Mouse (Mus musculus) duodenum, adult 2 months (tissue): ENCODE measurements around the gene Mob4. TPM values are rescaled to one million over a fixed set of nuclear protein-coding genes. Genes with fewer than 3 reads are reported as not detected.

Experiments
- polyA plus RNA-seq: library from polyadenylated mRNA; depleted of rRNA; stranded (reverse); fragments of >200 nt; gene quantifications from 2 replicates; pipeline ENCODE4 v1.2.3, GENCODE M21; 2012; ENCODE audit warnings: low replicate concordance; rRNA removed

Gene Mob4
- polyA plus RNA-seq: 2.2 and 2.3 TPM in 2 replicates

DNA sequence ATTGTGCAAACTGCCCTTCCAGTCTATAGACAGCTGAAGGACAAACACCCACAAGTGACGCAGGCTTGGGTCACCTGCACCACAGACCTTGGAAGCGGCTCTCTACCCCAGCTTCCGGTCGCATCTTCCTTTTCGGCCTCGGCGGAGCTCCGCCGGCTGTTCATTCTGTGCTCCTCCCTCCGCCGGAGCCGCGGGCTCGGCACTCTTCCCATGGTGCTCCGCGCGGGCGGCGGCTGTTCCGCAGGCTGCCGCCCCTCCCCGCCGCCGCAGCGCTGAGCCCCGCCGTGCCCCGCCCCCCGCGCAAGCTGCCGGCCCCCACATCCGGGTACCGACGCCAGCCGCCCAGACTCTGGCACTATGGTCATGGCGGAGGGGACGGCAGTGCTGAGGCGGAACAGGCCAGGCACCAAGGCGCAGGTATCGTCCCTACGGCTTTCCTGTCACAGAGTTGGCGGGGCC lies at the start of gene Mob4:
Mob4 (plus strand) TSS at position 289 of the 459 bp plus-strand sequence.

DNA sequence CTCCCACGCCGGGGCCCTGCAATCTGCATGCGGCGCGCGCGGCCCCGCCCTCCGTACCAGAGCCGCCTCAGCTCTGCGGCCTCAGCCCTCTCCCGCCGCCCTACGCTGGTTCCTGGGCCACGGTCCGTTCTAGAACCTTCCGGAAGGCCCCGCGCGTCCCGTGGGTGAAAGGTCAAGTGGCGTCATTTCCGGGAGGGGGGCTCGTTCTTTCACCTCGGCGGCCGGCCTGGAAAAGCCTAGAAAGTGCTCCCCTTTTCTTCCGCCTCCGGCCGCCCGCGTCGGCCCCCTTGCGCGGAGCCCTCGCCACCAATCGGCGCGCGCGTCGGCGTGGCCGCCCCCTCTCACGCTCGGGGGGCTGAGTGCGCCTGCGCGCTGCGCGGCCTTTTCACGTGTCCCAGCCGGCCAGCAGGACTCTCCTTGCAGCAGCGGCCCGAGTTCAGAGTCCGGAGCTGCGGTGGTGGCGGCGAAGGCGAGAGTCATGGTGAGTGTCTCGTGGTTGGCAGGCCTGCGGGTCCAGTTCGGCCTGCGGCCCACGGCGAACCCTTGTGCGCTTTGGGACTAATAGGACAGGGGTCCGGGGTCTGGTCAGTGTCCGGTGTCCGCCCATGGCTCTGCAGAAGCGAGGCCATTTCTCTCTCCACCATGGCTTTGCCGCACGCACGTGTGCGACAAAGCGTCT lies 43.0 kb upstream of the Mob4 start, which contains the start of the genes Hspe1 and Hspd1:
Hspe1 (plus strand) TSS at position 201 of the 679 bp plus-strand sequence.
Hspd1 (minus strand) TSS at position 312 of the 679 bp plus-strand sequence.

Other genes starting within 250 kb of the Mob4 start
- 0.92 and 1.2 TPM in 2 replicates for gene Ankrd44, start 204.8 kb upstream of the Mob4 start, polyA plus RNA-seq
- 5.1 and 5.6 TPM in 2 replicates for gene Sf3b1, start 103.8 kb upstream of the Mob4 start, polyA plus RNA-seq
- gene Coq10b, start 78.5 kb upstream of the Mob4 start, polyA plus RNA-seq: 4.6 and 7.1 TPM in 2 replicates
- gene Hspe1, start 43.1 kb upstream of the Mob4 start, polyA plus RNA-seq: 23.1 and 29.4 TPM in 2 replicates
- 5.9 and 8.0 TPM in 2 replicates for gene Hspd1, start 43.0 kb upstream of the Mob4 start, polyA plus RNA-seq
- 0.47 and 0.56 TPM in 2 replicates for gene Rftn2, start 95.6 kb downstream of the Mob4 start, polyA plus RNA-seq
- gene Mars2, start 105.9 kb downstream of the Mob4 start, polyA plus RNA-seq: 1.0 and 2.0 TPM in 2 replicates
- 0.26 TPM in 1 of 2 replicates, not detected in the other for gene Boll, start 232.2 kb downstream of the Mob4 start, polyA plus RNA-seq